Mouse (Mus musculus) myocyte (in vitro differentiated cells): ENCODE measurements around the gene Flvcr1.

Experiments used
- E2F4 ChIP-seq: IDR thresholded peaks from one replicate; pipeline ENCODE4 v1.6.1; 2011; ENCODE audit warnings: mild to moderate bottlenecking, control low read depth, moderate library complexity; ENCODE audit not compliant: insufficient read depth
- MAX ChIP-seq: IDR thresholded peaks from one replicate; pipeline ENCODE4 v1.6.1; 2011; ENCODE audit warnings: low read depth, mild to moderate bottlenecking, control low read depth
- MYOD1 ChIP-seq, 3 experiments: IDR thresholded peaks; one replicate each; pipeline ENCODE4 v1.6.1; 2011; ENCODE audit warnings: control low read depth in 2 of 3, low read depth in 2 of 3, mild to moderate bottlenecking in 2 of 3, moderate library complexity in 1 of 3; ENCODE audit not compliant: insufficient read length in 2 of 3, control insufficient read depth in 1 of 3
- POLR2A ChIP-seq: IDR thresholded peaks from one replicate; pipeline ENCODE4 v1.6.1; 2011; ENCODE audit warnings: low read depth, mild to moderate bottlenecking, control low read depth, moderate library complexity; ENCODE audit not compliant: insufficient read length
- REST ChIP-seq: IDR thresholded peaks from one replicate; pipeline ENCODE4 v1.6.1; 2011; ENCODE audit warnings: mild to moderate bottlenecking, control low read depth, moderate library complexity; ENCODE audit not compliant: insufficient read depth, insufficient read length
- TCF12 ChIP-seq: IDR thresholded peaks from one replicate; pipeline ENCODE4 v1.6.1; 2011; ENCODE audit warnings: mild to moderate bottlenecking, control low read depth; ENCODE audit not compliant: poor library complexity, insufficient read depth, severe bottlenecking
- USF1 ChIP-seq: IDR thresholded peaks from one replicate; pipeline ENCODE4 v1.6.1; 2011; ENCODE audit warnings: low read depth, mild to moderate bottlenecking, control low read depth, moderate library complexity

GRCm38 (mm10) chr1:191055533-191055873 lies 29.5 kb upstream of the Flvcr1 start:
- TF ChIP-seq TCF12 (no peak), MYOD1 (IDR thresholded peaks at IDR 0.05; ENCODE audit: control insufficient read depth in 1 of 3, insufficient read length in 2 of 3, low read depth in 2 of 3) (no peak), REST (no peak), E2F4 (no peak), POLR2A (no peak), USF1 (no peak), MAX (no peak)
